Mouse (Mus musculus): ENCODE results near the gene Aspdh.

GRCm38 (mm10) chr7:44501563-44502115 is 36.4 kb downstream of the Aspdh start:
- TF ChIP-seq CTCF (IDR thresholded peaks at IDR 0.05; ENCODE audit: extremely low read depth, insufficient read depth, low read length) = peak; percentile 74
- TF ChIP-seq POLR2A (IDR thresholded peaks at IDR 0.05; ENCODE audit: extremely low read depth, insufficient read depth, low read length) = no peak

All from cortical plate, adult 2 months (tissue).